Mouse (Mus musculus) heart, embryonic 14.5 days (tissue): Measurements from ENCODE around the gene Gdpd3. TPM values are rescaled to one million over a fixed set of nuclear protein-coding genes. Genes with fewer than 3 reads are reported as not detected.

Experiments used
- ATAC-seq: fragments of 200-750 bp; cut with Nextera tagmentation; 2 replicates; pipeline ENCODE4 v1.8.0; 2017; ENCODE audit warnings: low read depth, moderate TSS enrichment; ENCODE audit not compliant: insufficient number of reproducible peaks, insufficient read depth, low FRiP score
- H3K27ac ChIP-seq, 2 experiments: fragments of 200-500 bp in 1 of 2; fragments of 300-500 bp in 1 of 2; sonication (generic) in 1 of 2; replicated peaks in 1 of 2; 2 replicates each; pipeline ENCODE4 v1.5.1; 2012 to 2014; ENCODE audit warnings: low read depth in 2 of 2, low read length in 2 of 2, control low read depth in 1 of 2, mild to moderate bottlenecking in 1 of 2, mixed read lengths in 1 of 2; ENCODE audit not compliant: control insufficient read depth in 1 of 2, insufficient read depth in 1 of 2
- H3K27me3 ChIP-seq: fragments of 300-500 bp; sonication (generic); 2 replicates; pipeline ENCODE4 v1.6.1; 2014; ENCODE audit warnings: mild to moderate bottlenecking, low read length, control low read depth; ENCODE audit not compliant: control insufficient read depth, insufficient read depth
- H3K36me3 ChIP-seq: fragments of 300-500 bp; sonication (generic); 2 replicates; pipeline ENCODE4 v1.6.1; 2014; ENCODE audit warnings: mild to moderate bottlenecking, control low read depth, low read length, mixed read lengths; ENCODE audit not compliant: control insufficient read depth, insufficient read depth
- H3K4me1 ChIP-seq, 2 experiments: fragments of 200-500 bp in 1 of 2; fragments of 300-500 bp in 1 of 2; sonication (generic) in 1 of 2; 2 replicates each; pipeline ENCODE4 v1.6.1; 2012 to 2014; ENCODE audit warnings: low read length in 2 of 2, control low read depth in 1 of 2, mixed read lengths in 1 of 2; ENCODE audit not compliant: control insufficient read depth in 2 of 2, insufficient read depth in 2 of 2
- H3K4me2 ChIP-seq: fragments of 300-500 bp; sonication (generic); 2 replicates; pipeline ENCODE4 v1.6.1; 2014; ENCODE audit warnings: mild to moderate bottlenecking, low read length
- H3K4me3 ChIP-seq, 2 experiments: fragments of 200-500 bp in 1 of 2; fragments of 300-500 bp in 1 of 2; sonication (generic) in 1 of 2; 2 replicates each; pipeline ENCODE4 v1.5.1; 2012 to 2014; ENCODE audit warnings: low read length in 2 of 2, mild to moderate bottlenecking in 2 of 2, control low read depth in 1 of 2, low read depth in 1 of 2, moderate library complexity in 1 of 2; ENCODE audit not compliant: control insufficient read depth in 1 of 2, insufficient read depth in 1 of 2
- H3K9ac ChIP-seq: fragments of 300-500 bp; sonication (generic); 2 replicates; pipeline ENCODE4 v1.6.1; 2014; ENCODE audit warnings: mild to moderate bottlenecking, low read length
- H3K9me3 ChIP-seq: fragments of 300-500 bp; sonication (generic); 2 replicates; pipeline ENCODE4 v1.6.1; 2016; ENCODE audit warnings: low read length, control low read depth; ENCODE audit not compliant: control insufficient read depth
- WGBS: fragments of 180-500 bp; shearing (Covaris S2); extraction: QIAGEN DNeasy Blood & Tissue Kit; methylation state at CpG from one replicate; pipeline ENCODE4 v1.1.7; 2014; 5-methylcytosine and 5-hydroxymethylcytosine counted together
- polyA plus RNA-seq: library from polyadenylated mRNA; unstranded; fragments of >200 nt; fragmentation: Nextera tagmentation; extraction: Ambion mirVana; gene quantifications from 2 replicates; pipeline ENCODE4 v1.2.1, GENCODE M21; 2014

The Gdpd3 gene
- polyA plus RNA-seq, 1 experiment from 2014 or later = 2.7 TPM

- no peak overlapping the region for H3K4me2 ChIP-seq
- H3K9me3 ChIP-seq = no peaks in the 10 kb centered on the region
- no peak overlapping the region for H3K9ac ChIP-seq
- WGBS = 67% methylated on average over 7 of the region's 7 CpGs
- H3K27ac ChIP-seq = no peak overlapping the region
- H3K27me3 ChIP-seq = no peaks in the 10 kb centered on the region
- no peaks in the 10 kb centered on the region for H3K36me3 ChIP-seq
- no peak for ATAC-seq
- H3K4me1 ChIP-seq = no peaks in the 10 kb centered on the region; a peak in 1 of 4 replicates
- no peak overlapping the region for H3K4me3 ChIP-seq
These were observed 17.3 kb upstream of the Gdpd3 start for GRCm38 (mm10) chr7:126748824-126749223.

GRCm38 (mm10) chr7:126749582-126750343 lies 16.4 kb upstream of the Gdpd3 start:
- Histone ChIP-seq H3K4me3 (no peak overlapping the region), H3K4me1 (peaks cover 0 to 5% of the 10 kb centered on the region in 2 experiments; a peak in 3 of 4 replicates), H3K36me3 (no peaks in the 10 kb centered on the region), H3K9me3 (no peaks in the 10 kb centered on the region), H3K9ac (no peak overlapping the region), H3K27me3 (no peaks in the 10 kb centered on the region), H3K4me2 (no peak overlapping the region), H3K27ac (no peak overlapping the region)
- no peak for ATAC-seq
- 89% methylated on average over 17 of the region's 17 CpGs for WGBS

- no peak overlapping the region for H3K4me3 ChIP-seq
- peak overlapping the region; percentile 62; the same call in 1 of the 2 replicates for H3K9ac ChIP-seq
- no peaks in the 10 kb centered on the region for H3K27me3 ChIP-seq
- peak overlapping the region; percentile 41 for H3K4me2 ChIP-seq
- H3K27ac ChIP-seq = peak overlapping the region in 1 of 2 experiments; percentile 37; a peak in 1 of 4 replicates
- peaks cover 0 to 5% of the 10 kb centered on the region in 2 experiments; a peak in 2 of 4 replicates for H3K4me1 ChIP-seq
- peak; percentile 48; the same call in 1 of the 2 replicates for ATAC-seq
- no peaks in the 10 kb centered on the region for H3K9me3 ChIP-seq
- 1% methylated on average over 9 of the region's 9 CpGs for WGBS
- no peaks in the 10 kb centered on the region for H3K36me3 ChIP-seq
These were observed 11.3 kb upstream of the Gdpd3 start for GRCm38 (mm10) chr7:126754866-126755265.

GRCm38 (mm10) chr7:126758539-126758938 lies 7.6 kb upstream of the Gdpd3 start:
- Histone ChIP-seq H3K27ac (no peak overlapping the region), H3K4me1 (peaks cover 18 to 36% of the 10 kb centered on the region in 2 experiments), H3K9ac (no peak overlapping the region; the same call in 1 of the 2 replicates), H3K9me3 (no peaks in the 10 kb centered on the region), H3K4me2 (no peak overlapping the region), H3K4me3 (no peak overlapping the region), H3K36me3 (peaks cover 17% of the 10 kb centered on the region), H3K27me3 (no peaks in the 10 kb centered on the region)
- ATAC-seq = no peak
- 77% methylated on average over 7 of the region's 7 CpGs for WGBS

- WGBS = 2% methylated on average over 28 of the region's 38 CpGs
- peak; percentile 65 for ATAC-seq
- peaks cover 18 to 36% of the 10 kb centered on the region in 2 experiments for H3K4me1 ChIP-seq
These were observed 7.0 kb upstream of the Gdpd3 start, which contains the start of gene Mapk3 for GRCm38 (mm10) chr7:126759050-126759671. Gene Mapk3 (plus strand): TSS chr7:126759601.

GRCm38 (mm10) chr7:126759672-126760390 lies 6.3 kb upstream of the Gdpd3 start:
- peak; percentile 18 for ATAC-seq
- Histone ChIP-seq H3K4me1 (peaks cover 18 to 31% of the 10 kb centered on the region in 2 experiments), H3K36me3 (peaks cover 29% of the 10 kb centered on the region), H3K4me2 (peak overlapping the region; percentile 97), H3K9ac (peak overlapping the region; percentile 94), H3K27ac (peak overlapping the region; percentile 56 to 95), H3K27me3 (no peaks in the 10 kb centered on the region), H3K4me3 (peak overlapping the region; percentile 86 to 88), H3K9me3 (no peaks in the 10 kb centered on the region)
- under 1% methylated on average over 22 of the region's 24 CpGs for WGBS

More at GRCm38 (mm10) chr7:126759050-126759671, 7.0 kb upstream of the Gdpd3 start, which contains the start of gene Mapk3:
- Histone ChIP-seq H3K4me2 (peak within 1 kb of the TSS; percentile 97), H3K27me3 (no peaks in the 10 kb centered on the region), H3K27ac (peak within 1 kb of the TSS; percentile 56 to 95), H3K36me3 (peaks cover 23% of the 10 kb centered on the region), H3K9ac (peak within 1 kb of the TSS; percentile 94), H3K9me3 (no peaks in the 10 kb centered on the region), H3K4me3 (peak within 1 kb of the TSS; percentile 86 to 88)

GRCm38 (mm10) chr7:126760391-126760802 lies 5.7 kb upstream of the Gdpd3 start:
- Histone ChIP-seq H3K9ac (peak overlapping the region; percentile 94), H3K4me1 (peaks cover 18 to 31% of the 10 kb centered on the region in 2 experiments), H3K27me3 (no peaks in the 10 kb centered on the region), H3K4me2 (peak overlapping the region; percentile 97), H3K27ac (peak overlapping the region; percentile 56 to 95), H3K9me3 (no peaks in the 10 kb centered on the region), H3K36me3 (peaks cover 35% of the 10 kb centered on the region), H3K4me3 (peak overlapping the region; percentile 86 to 88)
- WGBS = 26% methylated on average over 3 of the region's 3 CpGs
- ATAC-seq = peak; percentile 71
